Mouse (Mus musculus): ENCODE results near the gene Mrs2.

DNA sequence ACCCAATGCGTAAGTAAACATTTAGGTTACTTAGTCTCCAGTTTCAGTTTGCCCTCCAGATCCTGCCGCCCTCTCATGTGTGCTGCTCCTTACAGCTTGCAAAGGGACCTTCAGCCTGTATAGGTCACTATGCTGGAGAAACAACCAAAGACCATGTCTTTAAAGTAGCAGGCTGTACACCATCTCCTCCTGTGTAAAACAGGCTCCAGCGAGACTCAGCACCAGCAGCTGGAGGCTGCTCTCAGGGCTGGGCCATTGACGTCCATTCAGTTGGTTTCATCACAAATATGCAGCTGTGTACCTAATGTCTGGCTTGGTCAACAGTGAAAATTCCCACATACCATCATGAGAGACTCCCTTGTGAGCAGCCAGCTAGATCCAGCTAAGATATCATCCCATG, 49.6 kb upstream of the Mrs2 start:
- TF ChIP-seq CTCF (IDR thresholded peaks at IDR 0.05; ENCODE audit: borderline replicate concordance, insufficient read depth, low read length), result no peak
- no peak for TF ChIP-seq POLR2A (IDR thresholded peaks at IDR 0.05; ENCODE audit: low read depth, low read length)

Data from embryonic fibroblast, embryonic 13.5 days (primary cell).